Mouse (Mus musculus) R1 (cell line): ENCODE measurements at regions not wholly inside any gene's neighbourhood (a gene's known extent, or its start where the extent isn't known, plus 50 kb on each side); places are given as distances from the start of the nearest gene placed in this dataset.
A peak's percentile ranks its signal among the peaks of the same experiment; 100 is the strongest.

Experiments
- DNase-seq: peaks from one replicate; pipeline ENCODE4 v3.0.0-alpha.2; 2018; ENCODE audit warnings: low read depth, low spot score

GRCm38 (mm10) chr16:78247189-78247588 is 54.1 kb upstream of the Cxadr start:
- DNase-seq, result no peak

- DNase-seq, result no peak
These were observed 58.6 kb upstream of the Cxadr start for GRCm38 (mm10) chr16:78242678-78243077.

- DNase-seq, result no peak
These were observed 61.1 kb upstream of the Cxadr start for GRCm38 (mm10) chr16:78240152-78240551.

DNA sequence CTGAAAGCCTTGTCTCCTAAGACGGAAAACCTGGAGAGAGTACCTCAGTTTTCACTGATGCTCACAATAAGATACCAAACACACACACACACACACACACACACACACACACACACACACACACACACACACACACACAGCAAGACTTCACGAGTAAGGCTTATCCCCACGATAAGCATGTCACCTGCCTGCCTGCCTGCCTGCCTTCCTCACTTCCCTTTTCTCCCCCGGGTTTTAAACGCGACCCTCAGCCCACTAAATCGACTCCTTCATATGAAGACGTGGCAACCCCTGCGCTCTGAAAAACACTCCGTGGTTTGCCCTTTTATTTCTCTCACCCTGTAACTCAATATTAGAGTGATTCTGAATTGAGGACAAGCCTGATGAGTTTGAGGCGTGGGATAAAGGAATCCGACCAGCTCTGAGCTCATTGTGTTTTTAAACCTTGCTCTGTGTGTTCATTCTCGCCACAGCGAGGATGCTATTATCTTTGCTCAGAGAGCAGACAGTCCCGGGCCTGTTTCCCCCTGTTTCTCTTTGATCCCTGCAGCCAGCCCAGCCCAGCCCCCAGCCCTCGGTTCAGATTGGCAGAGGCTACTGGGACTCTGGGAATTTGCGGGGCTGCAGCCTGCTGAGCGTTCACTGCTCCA is 63.1 kb upstream of the Cxadr start:
- DNase-seq, result peak; percentile 80

- no peak for DNase-seq
These were observed 63.6 kb upstream of the Cxadr start for GRCm38 (mm10) chr16:78237641-78238051.

- DNase-seq, result no peak
These were observed 64.3 kb upstream of the Cxadr start for GRCm38 (mm10) chr16:78236746-78237640.

DNA sequence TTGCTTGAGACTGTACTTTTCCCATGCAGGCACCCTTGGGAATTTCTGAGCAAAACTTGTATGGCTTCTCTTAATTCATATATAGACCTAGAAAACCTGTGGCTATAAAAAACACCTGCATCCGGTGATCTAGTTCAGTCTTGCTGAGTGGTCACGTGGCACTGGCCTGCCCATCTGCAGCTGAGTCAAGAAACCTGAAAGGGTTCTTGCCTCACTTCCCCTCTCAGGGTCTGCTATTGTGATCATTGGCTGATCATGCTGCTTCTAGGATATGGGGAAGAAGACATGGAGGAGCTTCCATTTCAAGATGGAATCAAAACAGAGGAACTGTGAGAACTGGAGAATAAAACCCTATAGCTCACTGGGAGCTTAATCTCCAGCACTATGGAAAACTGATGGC is 69.1 kb upstream of the Cxadr start:
- no peak for DNase-seq

- no peak for DNase-seq
These were observed 72.3 kb upstream of the Cxadr start for GRCm38 (mm10) chr16:78229013-78229412.

- no peak for DNase-seq
These were observed 78.9 kb upstream of the Cxadr start for GRCm38 (mm10) chr16:78222377-78222776.

- no peak for DNase-seq
These were observed 79.5 kb upstream of the Cxadr start for GRCm38 (mm10) chr16:78221781-78222180.

- no peak for DNase-seq
These were observed 83.7 kb upstream of the Cxadr start for GRCm38 (mm10) chr16:78217633-78218032.

DNA sequence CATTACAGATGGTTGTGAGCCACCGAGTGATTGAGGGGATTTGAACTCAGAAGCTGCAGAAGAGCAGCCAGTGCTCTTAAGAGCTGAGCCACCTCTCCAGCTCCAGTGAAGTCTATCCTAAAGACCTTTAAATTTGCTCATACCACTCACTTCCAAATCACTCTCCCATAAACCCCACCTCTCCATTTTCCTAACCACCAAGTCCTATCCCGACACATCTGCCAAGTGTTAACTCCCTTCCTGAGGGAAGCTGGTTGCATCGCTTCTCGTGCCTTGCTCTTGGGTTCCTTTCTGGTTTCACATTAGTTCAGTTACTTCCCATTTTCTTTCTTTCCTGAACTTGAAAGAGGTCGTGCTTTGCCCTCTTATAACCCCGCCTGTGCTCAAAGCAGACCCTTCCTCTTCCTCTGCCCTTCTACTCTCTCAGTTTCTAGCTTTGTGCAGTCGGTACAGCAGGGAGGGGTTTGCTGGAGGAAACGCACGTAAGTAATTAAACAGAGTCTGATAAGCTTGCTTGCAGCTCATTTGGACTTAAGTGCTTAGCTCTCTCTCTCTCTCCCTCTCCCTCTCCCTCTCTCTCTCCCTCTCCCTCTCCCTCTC is 84.4 kb upstream of the Cxadr start:
- DNase-seq, result no peak

DNA sequence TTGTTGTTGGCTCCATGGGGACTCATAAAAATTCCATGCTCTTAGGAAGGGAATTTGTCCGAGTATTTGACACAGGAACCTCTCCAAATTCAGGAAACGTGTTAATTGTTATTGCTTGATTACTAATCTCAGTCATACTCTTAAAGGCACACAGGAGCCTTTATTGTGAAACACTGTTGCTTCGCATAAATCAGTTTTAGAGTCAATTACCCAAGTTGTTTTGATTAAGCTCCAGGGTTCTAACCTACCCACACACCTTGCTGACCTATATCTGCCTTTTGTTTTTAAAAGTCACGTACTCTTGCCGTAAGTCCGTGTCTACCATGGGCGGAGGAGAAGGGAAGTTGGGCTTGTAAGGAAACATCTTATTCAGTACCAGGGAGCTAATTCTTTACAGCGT is 89.6 kb upstream of the Cxadr start:
- no peak for DNase-seq

- no peak for DNase-seq
These were observed 93.0 kb upstream of the Cxadr start for GRCm38 (mm10) chr16:78208321-78208720.

GRCm38 (mm10) chr16:78204332-78204731 is 97.0 kb upstream of the Cxadr start:
- no peak for DNase-seq

- DNase-seq, result no peak
These were observed 101.1 kb upstream of the Cxadr start for GRCm38 (mm10) chr16:78200044-78200830.

DNA sequence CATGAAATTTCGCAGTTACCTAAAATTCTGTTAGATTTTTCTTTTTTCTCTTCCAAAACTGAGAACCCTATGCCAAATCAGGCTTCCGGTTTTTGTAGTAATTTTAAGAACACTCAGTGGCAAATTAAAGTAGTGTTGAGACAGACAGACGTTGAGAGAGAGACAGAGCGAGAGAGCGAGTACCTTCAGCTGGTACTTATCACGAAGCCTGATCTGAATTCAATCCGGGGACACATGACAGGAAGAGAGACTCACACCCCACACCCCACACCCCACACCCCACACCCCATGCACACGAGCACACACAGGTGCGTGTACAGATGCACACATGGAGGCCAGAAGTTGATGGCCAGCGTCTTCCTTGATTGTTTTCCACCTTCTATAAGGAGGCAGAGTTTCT is 102.0 kb upstream of the Cxadr start:
- DNase-seq, result no peak

- peak; percentile 57 for DNase-seq
These were observed 102.6 kb upstream of the Cxadr start for GRCm38 (mm10) chr16:78198642-78199121.

- peak; percentile 87 for DNase-seq
These were observed 103.9 kb upstream of the Cxadr start for GRCm38 (mm10) chr16:78197252-78197896.

GRCm38 (mm10) chr16:78170627-78171605 is 130.4 kb upstream of the Cxadr start:
- no peak for DNase-seq
